In genomic region chr5:128665045-128665444, GRCm38 (mm10) we compare ENCODE assay signal across 15 mouse cellular contexts. TPM values are rescaled to one million over a fixed set of nuclear protein-coding genes. Genes with fewer than 3 reads are reported as not detected.
DNase-seq lines count a peak whose midpoint lies in the region; ATAC-seq and TF ChIP-seq lines count a peak whose summit lies in the region.
"Had no signal": no experiment of that assay in that cellular context is flagged by ENCODE, and none has a peak within 500 bp of the region (broad histone marks: within the 10 kb centered on the region; RNA-seq: fewer than 3 reads in every experiment).

No protein-coding gene starts in this region.

- no peak overlapping the region for H3K27ac ChIP-seq in hindbrain, postnatal 0 days
- H3K27ac ChIP-seq in hindbrain, embryonic 14.5 days: no peak overlapping the region
- H3K27ac ChIP-seq in midbrain, embryonic 10.5 days (replicated peaks): no peak overlapping the region
- no peak overlapping the region for H3K27ac ChIP-seq in midbrain, embryonic 11.5 days (ENCODE audit: low read depth, low read length)
- H3K27ac ChIP-seq: embryonic facial prominence, embryonic 12.5 days; forebrain, embryonic 15.5 days; hindbrain, embryonic 10.5 days; limb, embryonic 13.5 days had no signal

- DNase-seq in hindbrain, postnatal 0 days (ENCODE audit: low spot score): no peak
- DNase-seq in hindbrain, embryonic 14.5 days (ENCODE audit: low spot score): no peak
- DNase-seq in midbrain, embryonic 10.5 days (ENCODE audit: low spot score): peak; percentile 17
- no peak for DNase-seq in midbrain, embryonic 11.5 days (ENCODE audit: low spot score, missing footprints)
- DNase-seq in adrenal gland, postnatal 10 days: peak; percentile 21
- DNase-seq in naive thymus-derived CD4-positive, alpha-beta T cell, adult 2 months (ENCODE audit: low read depth): peak; percentile 5
- DNase-seq in retina, postnatal 1 day: no peak
- DNase-seq in frontal cortex, postnatal 14 days (ENCODE audit: low spot score in 2 of 2): no peak
- DNase-seq: heart, adult 18-20 months had no signal

- H3K9me3 ChIP-seq in hindbrain, postnatal 0 days (ENCODE audit: low read length): no peaks in the 10 kb centered on the region
- 0 out of 2 replicates have a peak, but pooled peaks cover 5% of the 10 kb centered on the region for H3K9me3 ChIP-seq in hindbrain, embryonic 14.5 days (ENCODE audit: control insufficient read depth, low read length)
- no peaks in the 10 kb centered on the region; the same call in 1 of the 2 replicates for H3K9me3 ChIP-seq in midbrain, embryonic 10.5 days (replicated peaks)
- no peaks in the 10 kb centered on the region for H3K9me3 ChIP-seq in midbrain, embryonic 11.5 days (ENCODE audit: control insufficient read depth, low read length)
- H3K9me3 ChIP-seq: embryonic facial prominence, embryonic 12.5 days; forebrain, embryonic 15.5 days had no signal

- no peaks in the 10 kb centered on the region for H3K27me3 ChIP-seq in hindbrain, postnatal 0 days (ENCODE audit: insufficient read depth, low read length)
- no peaks in the 10 kb centered on the region for H3K27me3 ChIP-seq in hindbrain, embryonic 14.5 days (ENCODE audit: control insufficient read depth, insufficient read depth, low read length)
- no peaks in the 10 kb centered on the region for H3K27me3 ChIP-seq in midbrain, embryonic 10.5 days (ENCODE audit: low read depth, poor library complexity, severe bottlenecking)
- H3K27me3 ChIP-seq in midbrain, embryonic 11.5 days (ENCODE audit: control insufficient read depth, insufficient read depth, low read length): no peaks in the 10 kb centered on the region
- H3K27me3 ChIP-seq: embryonic facial prominence, embryonic 12.5 days; forebrain, embryonic 15.5 days; limb, embryonic 13.5 days had no signal

- no peak overlapping the region for H3K4me3 ChIP-seq in hindbrain, postnatal 0 days (ENCODE audit: low read length)
- H3K4me3 ChIP-seq in hindbrain, embryonic 14.5 days (replicated peaks; ENCODE audit: low read length): no peak overlapping the region
- H3K4me3 ChIP-seq in midbrain, embryonic 10.5 days: no peak overlapping the region
- H3K4me3 ChIP-seq in midbrain, embryonic 11.5 days (ENCODE audit: low read depth, low read length): no peak overlapping the region
- H3K4me3 ChIP-seq: embryonic facial prominence, embryonic 12.5 days; forebrain, embryonic 15.5 days; hindbrain, embryonic 10.5 days; limb, embryonic 13.5 days had no signal

- H3K9ac ChIP-seq in hindbrain, postnatal 0 days (replicated peaks; ENCODE audit: low read length): no peak overlapping the region
- H3K9ac ChIP-seq in hindbrain, embryonic 14.5 days: no peak overlapping the region
- no peak overlapping the region for H3K9ac ChIP-seq in midbrain, embryonic 11.5 days (ENCODE audit: low read length)
- H3K9ac ChIP-seq: embryonic facial prominence, embryonic 12.5 days; forebrain, embryonic 15.5 days; limb, embryonic 13.5 days had no signal

- H3K36me3 ChIP-seq in hindbrain, postnatal 0 days (ENCODE audit: insufficient read depth, low read length): no peaks in the 10 kb centered on the region
- no peaks in the 10 kb centered on the region for H3K36me3 ChIP-seq in hindbrain, embryonic 14.5 days (replicated peaks; ENCODE audit: control insufficient read depth, insufficient read depth)
- no peaks in the 10 kb centered on the region for H3K36me3 ChIP-seq in midbrain, embryonic 10.5 days
- H3K36me3 ChIP-seq in midbrain, embryonic 11.5 days (ENCODE audit: control insufficient read depth, insufficient read depth, low read length): no peaks in the 10 kb centered on the region
- H3K36me3 ChIP-seq: embryonic facial prominence, embryonic 12.5 days; forebrain, embryonic 15.5 days; hindbrain, embryonic 10.5 days; limb, embryonic 13.5 days had no signal

- peak; percentile 56 for TF ChIP-seq CTCF in hindbrain, postnatal 0 days (IDR thresholded peaks at IDR 0.05; ENCODE audit: low read depth)

- no peak for ATAC-seq in hindbrain, postnatal 0 days
- ATAC-seq in hindbrain, embryonic 14.5 days (ENCODE audit: low FRiP score): no peak
- ATAC-seq in midbrain, embryonic 11.5 days (ENCODE audit: low FRiP score): no peak
- ATAC-seq: forebrain, embryonic 15.5 days had no signal

- no peak overlapping the region for H3K4me2 ChIP-seq in hindbrain, postnatal 0 days (ENCODE audit: low read depth, low read length)
- no peak overlapping the region for H3K4me2 ChIP-seq in hindbrain, embryonic 14.5 days (replicated peaks)
- H3K4me2 ChIP-seq in midbrain, embryonic 11.5 days: no peak overlapping the region
- H3K4me2 ChIP-seq: embryonic facial prominence, embryonic 12.5 days; forebrain, embryonic 15.5 days; limb, embryonic 13.5 days had no signal

- no peaks in the 10 kb centered on the region for H3K4me1 ChIP-seq in hindbrain, postnatal 0 days (ENCODE audit: insufficient read depth, low read length)
- H3K4me1 ChIP-seq in hindbrain, embryonic 14.5 days (replicated peaks; ENCODE audit: control insufficient read depth, insufficient read depth, low read length): no peaks in the 10 kb centered on the region; the same call in 1 of the 2 replicates
- peaks cover 5% of the 10 kb centered on the region; the same call in 1 of the 2 replicates for H3K4me1 ChIP-seq in midbrain, embryonic 10.5 days
- H3K4me1 ChIP-seq in midbrain, embryonic 11.5 days (ENCODE audit: control insufficient read depth, insufficient read depth, low read length): no peaks in the 10 kb centered on the region

- 97% methylated on average over 1 of the region's 1 CpGs for WGBS in hindbrain, postnatal 0 days
- 97% methylated on average over 1 of the region's 1 CpGs for WGBS in hindbrain, embryonic 14.5 days
- WGBS in midbrain, embryonic 10.5 days: 97% methylated on average over 1 of the region's 1 CpGs
- 94% methylated on average over 1 of the region's 1 CpGs for whole genome bisulfite sequencing in midbrain, embryonic 11.5 days

RNA-seq across cellular contexts. Expression of gene Piwil1, which starts 37.3 kb away (rescaled TPM):
- 0.10 and 1.4 TPM in 2 replicates for total RNA-seq in hindbrain, postnatal 0 days (2014; rRNA removed)
- polyA plus RNA-seq in hindbrain, postnatal 0 days (2015; fragmentation: Nextera tagmentation; extraction: Ambion mirVana): 0.30 and 0.40 TPM in 2 replicates
- polyA plus RNA-seq in hindbrain, embryonic 14.5 days (2014; fragmentation: Nextera tagmentation; extraction: Ambion mirVana): 0.12 and 0.19 TPM in 2 replicates
- polyA plus RNA-seq in midbrain, embryonic 10.5 days (2016; fragmentation: Nextera tagmentation; extraction: Ambion mirVana): 0.19 TPM in 1 of 2 replicates, not detected in the other
- polyA plus RNA-seq in midbrain, embryonic 11.5 days (2014; fragmentation: Nextera tagmentation; extraction: Ambion mirVana): 0.14 TPM in 1 of 2 replicates, not detected in the other
- not detected for total RNA-seq in adrenal gland, postnatal 10 days (2021)
- total RNA-seq: heart, adult 18-20 months; megakaryocyte, adult 5-6 weeks; MEL had no signal
- polyA plus RNA-seq: hindbrain, embryonic 10.5 days; limb, embryonic 13.5 days had no signal

Comparison
In these comparisons a context has a peak if more than half of its experiments do, and no peak if none do; other contexts are left out.
1. DNase-seq: peak in midbrain, embryonic 10.5 days (single experiment), adrenal gland, postnatal 10 days (single experiment) and naive thymus-derived CD4-positive, alpha-beta T cell, adult 2 months (single experiment); none in hindbrain, postnatal 0 days (single experiment), hindbrain, embryonic 14.5 days (single experiment), midbrain, embryonic 11.5 days (single experiment), retina, postnatal 1 day (single experiment) and frontal cortex, postnatal 14 days (0 of 2).